Mouse (Mus musculus) embryo, embryonic 11.5 days (tissue): ENCODE measurements around the gene Atrx.

Source experiments
- DNase-seq: peaks from one replicate; pipeline ENCODE4 v3.0.0-alpha.2; 2012; ENCODE audit warnings: low read depth, low spot score

The Atrx gene

GRCm38 (mm10) chrX:105767932-105768331, 161.3 kb downstream of the Atrx start:
- DNase-seq, result no peak

- no peak for DNase-seq
These were observed 161.9 kb downstream of the Atrx start for GRCm38 (mm10) chrX:105767177-105767764.

- DNase-seq, result no peak
These were observed 163.2 kb downstream of the Atrx start for GRCm38 (mm10) chrX:105766013-105766412.

DNA sequence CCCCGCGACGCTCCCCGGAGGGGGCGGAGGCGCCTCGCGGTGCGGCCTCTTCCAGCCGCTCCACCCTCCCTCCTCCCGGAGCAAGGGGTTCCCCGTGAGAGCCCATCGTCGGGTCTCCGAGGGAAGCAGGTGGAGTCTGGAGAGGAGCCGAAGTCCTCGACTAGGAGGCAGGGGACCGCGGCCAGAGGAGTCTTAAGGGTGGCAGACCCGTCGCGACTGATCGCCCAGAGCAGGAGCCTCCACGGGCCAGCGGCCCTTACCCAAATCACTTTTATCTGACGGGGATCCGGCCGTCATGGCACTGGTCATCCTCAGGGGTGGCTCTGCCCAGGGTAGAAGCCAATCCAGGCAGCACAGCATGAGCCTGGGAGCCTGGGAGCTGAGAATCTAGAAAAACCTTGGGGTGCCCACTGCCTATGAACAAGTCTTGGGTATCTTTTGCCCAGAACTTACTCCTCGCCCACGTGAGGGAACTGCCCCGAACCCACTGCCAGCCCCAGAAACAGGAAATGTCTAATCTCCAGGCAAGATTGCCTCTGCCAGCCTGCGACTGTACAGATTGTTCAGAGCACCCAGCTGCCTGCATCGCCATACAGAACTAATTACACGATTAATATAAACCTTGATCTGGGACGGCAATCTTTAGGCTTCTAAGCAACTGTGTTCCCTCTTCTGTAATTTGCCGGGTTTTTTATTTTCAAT, 164.0 kb downstream of the Atrx start:
- DNase-seq, result no peak

GRCm38 (mm10) chrX:105764162-105765004, 164.8 kb downstream of the Atrx start, which contains the start of gene Fgf16:
Gene Fgf16, plus strand, starts transcription at chrX:105764279.
- no peak for DNase-seq

DNA sequence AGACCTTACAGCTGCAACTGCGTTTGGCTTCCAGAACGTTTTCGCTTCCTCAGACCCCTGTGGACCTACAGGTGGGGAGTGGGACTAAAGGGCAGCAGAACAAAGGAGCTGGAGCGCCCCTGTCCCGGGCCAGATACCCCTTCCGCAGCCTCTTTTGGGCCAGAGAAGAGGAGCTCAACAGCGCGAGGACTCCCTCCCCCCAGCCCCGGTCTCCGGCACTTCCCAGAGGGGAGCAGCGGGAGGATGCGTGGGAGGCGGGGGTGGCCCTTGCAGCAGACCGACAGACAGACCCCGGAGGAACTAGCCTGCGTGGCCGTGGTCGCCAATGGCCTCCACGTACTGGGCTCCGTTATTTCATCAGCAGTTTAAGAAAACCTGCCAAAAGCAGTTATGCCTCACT, 165.6 kb downstream of the Atrx start:
- DNase-seq, result no peak

GRCm38 (mm10) chrX:105762847-105763527, 166.2 kb downstream of the Atrx start:
- no peak for DNase-seq
